Mouse (Mus musculus): Measurements from ENCODE around the gene Il2. TPM values are rescaled to one million over a fixed set of nuclear protein-coding genes. Genes with fewer than 3 reads are reported as not detected.

Gene Il2
- polyA plus RNA-seq, 1 experiment, result 1.8 TPM

GRCm38 (mm10) chr3:37157082-37157481 lies 31.3 kb upstream of the Il2 start:
- Histone ChIP-seq H3K4me3 (ENCODE audit: low read depth, low read length) (no peak overlapping the region), H3K27me3 (ENCODE audit: control insufficient read depth, insufficient read depth, low read length, poor library complexity, severe bottlenecking) (no peaks in the 10 kb centered on the region), H3K9ac (ENCODE audit: low read depth, poor library complexity, severe bottlenecking) (no peak overlapping the region), H3K4me1 (ENCODE audit: control insufficient read depth, insufficient read depth, low read length) (peaks cover 2% of the 10 kb centered on the region), H3K9me3 (replicated peaks; ENCODE audit: control insufficient read depth, insufficient read depth, low read length, poor library complexity, severe bottlenecking) (no peaks in the 10 kb centered on the region), H3K27ac (ENCODE audit: insufficient read depth, low read length) (no peak overlapping the region), H3K36me3 (ENCODE audit: control insufficient read depth, insufficient read depth, low read length, poor library complexity, severe bottlenecking) (no peaks in the 10 kb centered on the region)
- TF ChIP-seq POLR2A (IDR thresholded peaks at IDR 0.05; ENCODE audit: insufficient read depth, low read length) (no peak), CTCF (IDR thresholded peaks at IDR 0.05; ENCODE audit: low read depth, low read length) (no peak), EP300 (IDR thresholded peaks at IDR 0.05; ENCODE audit: insufficient read depth, low read depth, low read length) (no peak)

- H3K9me3 ChIP-seq (replicated peaks; ENCODE audit: control insufficient read depth, insufficient read depth, low read length, poor library complexity, severe bottlenecking), result no peaks in the 10 kb centered on the region
- H3K4me3 ChIP-seq (ENCODE audit: low read depth, low read length), result no peak overlapping the region
- H3K27ac ChIP-seq (ENCODE audit: insufficient read depth, low read length), result no peak overlapping the region
- no peaks in the 10 kb centered on the region for H3K36me3 ChIP-seq (ENCODE audit: control insufficient read depth, insufficient read depth, low read length, poor library complexity, severe bottlenecking)
- TF ChIP-seq POLR2A (IDR thresholded peaks at IDR 0.05; ENCODE audit: insufficient read depth, low read length) (no peak), CTCF (IDR thresholded peaks at IDR 0.05; ENCODE audit: low read depth, low read length) (no peak), EP300 (IDR thresholded peaks at IDR 0.05; ENCODE audit: insufficient read depth, low read depth, low read length) (no peak)
- H3K27me3 ChIP-seq (ENCODE audit: control insufficient read depth, insufficient read depth, low read length, poor library complexity, severe bottlenecking), result no peaks in the 10 kb centered on the region
- no peak overlapping the region for H3K9ac ChIP-seq (ENCODE audit: low read depth, poor library complexity, severe bottlenecking)
- peaks cover 2% of the 10 kb centered on the region for H3K4me1 ChIP-seq (ENCODE audit: control insufficient read depth, insufficient read depth, low read length)
Measured at GRCm38 (mm10) chr3:37154396-37154795, 28.6 kb upstream of the Il2 start.

- no peak overlapping the region for H3K4me3 ChIP-seq (ENCODE audit: low read depth, low read length)
- no peak overlapping the region for H3K9ac ChIP-seq (ENCODE audit: low read depth, poor library complexity, severe bottlenecking)
- TF ChIP-seq CTCF (IDR thresholded peaks at IDR 0.05; ENCODE audit: low read depth, low read length) (no peak), EP300 (IDR thresholded peaks at IDR 0.05; ENCODE audit: insufficient read depth, low read depth, low read length) (no peak), POLR2A (IDR thresholded peaks at IDR 0.05; ENCODE audit: insufficient read depth, low read length) (no peak)
- H3K9me3 ChIP-seq (replicated peaks; ENCODE audit: control insufficient read depth, insufficient read depth, low read length, poor library complexity, severe bottlenecking), result no peaks in the 10 kb centered on the region
- H3K4me1 ChIP-seq (ENCODE audit: control insufficient read depth, insufficient read depth, low read length), result peaks cover 2% of the 10 kb centered on the region
- no peaks in the 10 kb centered on the region for H3K36me3 ChIP-seq (ENCODE audit: control insufficient read depth, insufficient read depth, low read length, poor library complexity, severe bottlenecking)
- no peak overlapping the region for H3K27ac ChIP-seq (ENCODE audit: insufficient read depth, low read length)
- no peaks in the 10 kb centered on the region for H3K27me3 ChIP-seq (ENCODE audit: control insufficient read depth, insufficient read depth, low read length, poor library complexity, severe bottlenecking)
Measured at GRCm38 (mm10) chr3:37153004-37153403, 27.2 kb upstream of the Il2 start.

GRCm38 (mm10) chr3:37152274-37152673 lies 26.5 kb upstream of the Il2 start:
- no peak overlapping the region for H3K9ac ChIP-seq (ENCODE audit: low read depth, poor library complexity, severe bottlenecking)
- H3K4me1 ChIP-seq (ENCODE audit: control insufficient read depth, insufficient read depth, low read length), result peaks cover 2% of the 10 kb centered on the region
- no peaks in the 10 kb centered on the region for H3K9me3 ChIP-seq (replicated peaks; ENCODE audit: control insufficient read depth, insufficient read depth, low read length, poor library complexity, severe bottlenecking)
- TF ChIP-seq EP300 (IDR thresholded peaks at IDR 0.05; ENCODE audit: insufficient read depth, low read depth, low read length), result no peak
- TF ChIP-seq CTCF (IDR thresholded peaks at IDR 0.05; ENCODE audit: low read depth, low read length), result no peak
- TF ChIP-seq POLR2A (IDR thresholded peaks at IDR 0.05; ENCODE audit: insufficient read depth, low read length), result no peak
- no peaks in the 10 kb centered on the region for H3K36me3 ChIP-seq (ENCODE audit: control insufficient read depth, insufficient read depth, low read length, poor library complexity, severe bottlenecking)
- H3K27ac ChIP-seq (ENCODE audit: insufficient read depth, low read length), result no peak overlapping the region
- H3K27me3 ChIP-seq (ENCODE audit: control insufficient read depth, insufficient read depth, low read length, poor library complexity, severe bottlenecking), result no peaks in the 10 kb centered on the region
- no peak overlapping the region for H3K4me3 ChIP-seq (ENCODE audit: low read depth, low read length)

GRCm38 (mm10) chr3:37146810-37147209 lies 21.1 kb upstream of the Il2 start:
- Histone ChIP-seq H3K36me3 (ENCODE audit: control insufficient read depth, insufficient read depth, low read length, poor library complexity, severe bottlenecking) (no peaks in the 10 kb centered on the region), H3K4me1 (ENCODE audit: control insufficient read depth, insufficient read depth, low read length) (no peaks in the 10 kb centered on the region), H3K4me3 (ENCODE audit: low read depth, low read length) (no peak overlapping the region), H3K9me3 (replicated peaks; ENCODE audit: control insufficient read depth, insufficient read depth, low read length, poor library complexity, severe bottlenecking) (no peaks in the 10 kb centered on the region), H3K27ac (ENCODE audit: insufficient read depth, low read length) (no peak overlapping the region), H3K9ac (ENCODE audit: low read depth, poor library complexity, severe bottlenecking) (no peak overlapping the region), H3K27me3 (ENCODE audit: control insufficient read depth, insufficient read depth, low read length, poor library complexity, severe bottlenecking) (no peaks in the 10 kb centered on the region)
- no peak for TF ChIP-seq POLR2A (IDR thresholded peaks at IDR 0.05; ENCODE audit: insufficient read depth, low read length)
- no peak for TF ChIP-seq EP300 (IDR thresholded peaks at IDR 0.05; ENCODE audit: insufficient read depth, low read depth, low read length)
- TF ChIP-seq CTCF (IDR thresholded peaks at IDR 0.05; ENCODE audit: low read depth, low read length), result no peak

GRCm38 (mm10) chr3:37146406-37146805 lies 20.6 kb upstream of the Il2 start:
- H3K4me3 ChIP-seq (ENCODE audit: low read depth, low read length), result no peak overlapping the region
- TF ChIP-seq CTCF (IDR thresholded peaks at IDR 0.05; ENCODE audit: low read depth, low read length) (no peak), EP300 (IDR thresholded peaks at IDR 0.05; ENCODE audit: insufficient read depth, low read depth, low read length) (no peak), POLR2A (IDR thresholded peaks at IDR 0.05; ENCODE audit: insufficient read depth, low read length) (no peak)
- H3K4me1 ChIP-seq (ENCODE audit: control insufficient read depth, insufficient read depth, low read length), result no peaks in the 10 kb centered on the region
- no peaks in the 10 kb centered on the region for H3K9me3 ChIP-seq (replicated peaks; ENCODE audit: control insufficient read depth, insufficient read depth, low read length, poor library complexity, severe bottlenecking)
- no peaks in the 10 kb centered on the region for H3K27me3 ChIP-seq (ENCODE audit: control insufficient read depth, insufficient read depth, low read length, poor library complexity, severe bottlenecking)
- no peak overlapping the region for H3K9ac ChIP-seq (ENCODE audit: low read depth, poor library complexity, severe bottlenecking)
- no peaks in the 10 kb centered on the region for H3K36me3 ChIP-seq (ENCODE audit: control insufficient read depth, insufficient read depth, low read length, poor library complexity, severe bottlenecking)
- no peak overlapping the region for H3K27ac ChIP-seq (ENCODE audit: insufficient read depth, low read length)
